Mouse (Mus musculus) lung, adult 2 months (tissue): ENCODE results near the gene Tmc5.

Experiments used
- CTCF ChIP-seq: fragments of 200-500 bp; IDR thresholded peaks from 2 replicates; pipeline ENCODE4 v1.5.1; 2011; ENCODE audit warnings: mild to moderate bottlenecking, low read length, control low read depth; ENCODE audit not compliant: insufficient read depth
- POLR2A ChIP-seq: fragments of 200-500 bp; IDR thresholded peaks from 2 replicates; pipeline ENCODE4 v1.6.1; 2011; ENCODE audit warnings: low read depth, mild to moderate bottlenecking, control low read depth, low read length, borderline replicate concordance; ENCODE audit errors: extremely low read depth

DNA sequence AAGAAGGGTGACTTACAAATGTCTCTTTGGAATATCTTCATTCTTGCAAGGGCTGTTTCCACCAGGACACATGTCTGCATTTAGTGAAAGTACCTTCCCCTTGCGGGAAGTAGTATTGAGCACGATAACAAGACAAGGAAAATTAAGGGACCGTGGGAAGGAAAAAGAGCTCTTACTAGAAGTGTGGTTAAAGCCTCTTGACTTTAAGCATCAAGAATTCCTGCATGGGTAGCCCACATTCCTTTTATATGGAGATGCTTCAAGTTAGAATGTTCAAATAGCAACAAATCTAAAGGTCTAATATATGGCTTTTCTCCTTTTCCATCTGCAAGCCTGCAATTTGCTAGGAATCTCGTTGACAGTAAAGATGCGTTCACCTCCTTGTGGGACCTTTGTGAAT, 109.4 kb downstream of the Tmc5 start:
- TF ChIP-seq CTCF (no peak), POLR2A (no peak)
